Mouse (Mus musculus): Measurements from ENCODE around the gene Mlh3.

Mlh3 gene

DNA sequence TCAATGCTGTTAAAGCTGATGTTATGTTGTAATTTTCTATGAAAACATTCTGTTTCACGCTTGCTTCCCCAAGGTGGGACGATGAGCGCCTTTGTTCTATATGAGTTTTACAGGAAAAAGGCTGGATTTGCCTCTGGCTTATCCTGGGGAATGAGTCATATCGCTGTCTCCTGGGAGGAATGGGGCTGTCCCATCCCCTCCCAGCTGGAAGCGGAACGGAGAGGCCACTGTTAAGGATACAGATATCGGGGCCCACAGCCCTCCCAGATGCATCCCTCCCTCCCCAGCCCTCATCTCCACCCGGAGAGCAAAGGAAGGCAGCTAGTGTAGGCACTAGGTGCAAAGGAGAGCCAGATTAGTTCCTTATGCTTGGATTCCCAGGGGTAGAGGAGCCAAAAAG, 84.6 kb downstream of the Mlh3 start:
- WGBS = 69% methylated on average over 8 of the region's 8 CpGs

Measured in cerebral cortex, adult 2 months (tissue).